Mouse (Mus musculus) liver, embryonic 14.5 days (tissue): ENCODE measurements around the gene Rreb1. TPM values are rescaled to one million over a fixed set of nuclear protein-coding genes. Genes with fewer than 3 reads are reported as not detected.

Experiments used
- ATAC-seq: fragments of 200-750 bp; cut with Nextera tagmentation; 2 replicates; pipeline ENCODE4 v1.8.0; 2017; ENCODE audit warnings: moderate number of reproducible peaks, mild to moderate bottlenecking, moderate library complexity; ENCODE audit not compliant: insufficient read depth
- DNase-seq, 3 experiments: peaks; one replicate each; pipeline ENCODE4 v3.0.0-alpha.2; 2012 to 2013; ENCODE audit warnings: low read depth in 3 of 3, low spot score in 3 of 3
- H3K27ac ChIP-seq: fragments of 300-500 bp; sonication (generic); 2 replicates; pipeline ENCODE4 v1.5.1; 2014; ENCODE audit warnings: moderate library complexity, mild to moderate bottlenecking, control low read depth, inconsistent platforms
- H3K27me3 ChIP-seq: fragments of 300-500 bp; sonication (generic); 2 replicates; pipeline ENCODE4 v1.6.1; 2014; ENCODE audit warnings: mild to moderate bottlenecking, low read length, moderate library complexity; ENCODE audit not compliant: control insufficient read depth, insufficient read depth
- H3K36me3 ChIP-seq: fragments of 300-500 bp; sonication (generic); replicated peaks from 2 replicates; pipeline ENCODE4 v1.6.1; 2014; ENCODE audit warnings: low read depth; ENCODE audit not compliant: control insufficient read depth, insufficient read depth
- H3K4me1 ChIP-seq, 2 experiments: fragments of 200-500 bp in 1 of 2; fragments of 300-500 bp in 1 of 2; sonication (generic) in 1 of 2; replicated peaks; 2 replicates each; pipeline ENCODE4 v1.6.1; 2012 to 2014; ENCODE audit warnings: antibody characterized with exemption in 1 of 2, inconsistent platforms in 1 of 2, low read length in 1 of 2; ENCODE audit not compliant: control insufficient read depth in 2 of 2, insufficient read depth in 2 of 2
- H3K4me2 ChIP-seq: fragments of 300-500 bp; sonication (generic); 2 replicates; pipeline ENCODE4 v1.6.1; 2014; ENCODE audit warnings: low read depth, mild to moderate bottlenecking, control low read depth, moderate library complexity
- H3K4me3 ChIP-seq, 2 experiments: fragments of 200-500 bp in 1 of 2; fragments of 300-500 bp in 1 of 2; sonication (generic) in 1 of 2; 2 replicates each; pipeline ENCODE4 v1.5.1; 2012 to 2014; ENCODE audit warnings: low read depth in 2 of 2, low read length in 2 of 2, mild to moderate bottlenecking in 2 of 2, control low read depth in 1 of 2, inconsistent platforms in 1 of 2, moderate library complexity in 1 of 2; ENCODE audit not compliant: insufficient read depth in 1 of 2
- H3K9ac ChIP-seq: fragments of 300-500 bp; sonication (generic); replicated peaks from 2 replicates; pipeline ENCODE4 v1.6.1; 2014; ENCODE audit warnings: mild to moderate bottlenecking, control low read depth, moderate library complexity
- H3K9me3 ChIP-seq: fragments of 300-500 bp; sonication (generic); 2 replicates; pipeline ENCODE4 v1.6.1; 2016; ENCODE audit warnings: low read length, mixed read lengths; ENCODE audit not compliant: control insufficient read depth
- CTCF ChIP-seq: IDR thresholded peaks from 2 replicates; pipeline ENCODE4 v1.5.1; 2016; ENCODE audit warnings: antibody characterized with exemption, low read depth, control low read depth
- EP300 ChIP-seq: IDR thresholded peaks from 2 replicates; pipeline ENCODE4 v1.6.1; 2016; ENCODE audit warnings: antibody characterized with exemption, low read depth
- WGBS: fragments of 180-500 bp; shearing (Covaris S2); extraction: QIAGEN DNeasy Blood & Tissue Kit; methylation state at CpG from one replicate; pipeline ENCODE4 v1.1.7; 2014; ENCODE audit not compliant: insufficient replicate concordance; 5-methylcytosine and 5-hydroxymethylcytosine counted together
- polyA plus RNA-seq, 2 experiments: library from polyadenylated mRNA; depleted of rRNA in 1 of 2; stranded (reverse) in 1 of 2; unstranded in 1 of 2; fragments of >200 nt; fragmentation: Nextera tagmentation in 1 of 2; extraction: Ambion mirVana in 1 of 2; gene quantifications; 2 replicates each; pipeline versions ENCODE4 v1.2.1 to v1.2.3; 2012 to 2014

Rreb1 gene
- polyA plus RNA-seq, 2 experiments = 5.4 TPM

DNA sequence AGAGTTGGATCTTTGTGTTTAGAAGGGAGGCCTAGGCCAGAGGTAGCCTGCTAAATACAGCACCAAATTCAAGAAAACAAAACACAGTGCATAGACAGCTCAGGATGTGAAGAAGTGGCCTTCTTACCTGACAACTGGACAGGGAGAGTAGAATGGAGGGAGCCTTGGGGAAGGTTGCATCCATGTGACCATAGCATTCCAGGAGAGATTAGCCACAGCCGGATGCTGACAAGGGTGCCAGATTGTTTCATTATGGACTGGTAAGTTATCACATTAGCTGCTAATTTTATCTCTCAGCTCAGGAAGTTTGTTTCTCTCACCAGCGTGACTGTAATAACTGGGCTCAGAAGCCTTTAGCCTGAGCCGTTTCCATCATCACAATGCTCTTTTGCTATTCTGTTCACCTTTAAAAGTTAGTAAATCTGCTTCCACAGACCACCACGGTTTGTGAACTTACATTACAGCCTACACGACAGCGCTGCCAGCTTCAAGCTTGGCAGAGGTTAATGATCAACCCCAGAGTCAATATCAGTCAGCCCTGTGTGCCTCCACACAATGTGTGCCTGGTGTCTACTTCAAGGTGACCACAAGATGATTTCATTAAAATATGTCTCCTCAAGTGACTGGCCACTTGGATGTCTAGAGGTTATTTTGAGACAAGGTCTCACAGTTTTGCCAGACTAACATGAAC is 117.5 kb downstream of the Rreb1 start:
- H3K9ac ChIP-seq = no peak overlapping the region
- H3K27me3 ChIP-seq = no peaks in the 10 kb centered on the region
- WGBS = 53% methylated on average over 6 of the region's 6 CpGs
- no peak overlapping the region for H3K4me3 ChIP-seq
- no peaks in the 10 kb centered on the region for H3K9me3 ChIP-seq
- ATAC-seq (0 out of 2 replicates have a peak, but pooled peaks have one; percentile 26), DNase-seq (no peak)
- peaks cover 3 to 8% of the 10 kb centered on the region in 2 experiments; a peak in 1 of 4 replicates for H3K4me1 ChIP-seq
- H3K36me3 ChIP-seq = peaks cover 56% of the 10 kb centered on the region
- no peak overlapping the region for H3K27ac ChIP-seq
- TF ChIP-seq CTCF (no peak), EP300 (no peak)
- no peak overlapping the region for H3K4me2 ChIP-seq

DNA sequence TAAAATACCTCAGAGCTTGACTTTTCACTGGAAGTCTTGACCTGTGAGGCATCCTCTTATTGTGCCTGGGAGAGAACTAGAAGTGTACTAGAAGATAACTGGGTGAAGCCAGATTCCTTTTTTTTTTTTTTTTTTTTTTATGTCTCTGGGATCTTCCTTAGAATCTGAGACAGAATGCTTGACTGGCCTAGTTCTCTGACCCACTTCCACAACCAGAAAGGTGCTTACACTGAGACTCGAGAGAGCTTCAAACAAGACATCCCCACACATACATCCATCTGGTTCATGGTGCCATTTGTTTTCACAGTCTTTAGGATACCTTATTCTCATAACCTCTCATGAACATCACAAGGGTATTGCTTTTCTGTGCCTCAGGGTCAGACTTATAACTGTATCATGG is 118.2 kb downstream of the Rreb1 start:
- ATAC-seq = no peak
- no peak overlapping the region for H3K4me3 ChIP-seq

DNA sequence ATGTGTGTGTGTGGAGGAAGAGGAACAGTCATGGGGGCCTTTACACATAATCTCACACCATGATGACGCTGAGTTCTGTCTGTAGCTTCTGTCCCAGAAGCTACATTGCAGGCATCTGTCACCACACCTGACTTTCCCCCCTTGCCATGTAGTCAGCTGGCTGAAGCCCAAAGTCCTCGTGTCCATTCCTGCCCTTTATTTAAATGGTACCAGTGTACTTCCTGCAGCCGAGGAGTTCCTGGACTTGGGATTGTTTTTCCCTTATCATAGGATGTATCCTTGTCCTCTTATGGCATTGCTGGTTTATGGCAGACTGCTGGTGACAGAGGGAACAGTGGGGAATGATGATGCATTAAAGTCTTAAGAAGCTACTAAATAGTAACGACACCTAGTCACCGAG is 120.6 kb downstream of the Rreb1 start:
- H3K9ac ChIP-seq = no peak overlapping the region
- no peak for ATAC-seq
- H3K4me3 ChIP-seq = no peak overlapping the region
- no peaks in the 10 kb centered on the region for H3K27me3 ChIP-seq
- peaks cover 3 to 8% of the 10 kb centered on the region in 2 experiments; a peak in 1 of 4 replicates for H3K4me1 ChIP-seq
- no peaks in the 10 kb centered on the region for H3K9me3 ChIP-seq
- H3K27ac ChIP-seq = no peak overlapping the region
- peaks cover 47% of the 10 kb centered on the region for H3K36me3 ChIP-seq
- no peak for DNase-seq
- WGBS = 75% methylated on average over 5 of the region's 5 CpGs
- TF ChIP-seq EP300 = no peak
- TF ChIP-seq CTCF = no peak
- H3K4me2 ChIP-seq = no peak overlapping the region

More for the DNA sequence above, 118.2 kb downstream of the Rreb1 start:
- no peaks in the 10 kb centered on the region for H3K9me3 ChIP-seq
- no peak overlapping the region for H3K9ac ChIP-seq
- H3K4me2 ChIP-seq = no peak overlapping the region
- DNase-seq = no peak
- peaks cover 3 to 8% of the 10 kb centered on the region in 2 experiments; a peak in 1 of 4 replicates for H3K4me1 ChIP-seq
- H3K36me3 ChIP-seq = peaks cover 60% of the 10 kb centered on the region
- H3K27me3 ChIP-seq = no peaks in the 10 kb centered on the region
- TF ChIP-seq EP300 (no peak), CTCF (no peak)
- WGBS = 76% methylated on average over 1 of the region's 1 CpGs
- no peak overlapping the region for H3K27ac ChIP-seq

DNA sequence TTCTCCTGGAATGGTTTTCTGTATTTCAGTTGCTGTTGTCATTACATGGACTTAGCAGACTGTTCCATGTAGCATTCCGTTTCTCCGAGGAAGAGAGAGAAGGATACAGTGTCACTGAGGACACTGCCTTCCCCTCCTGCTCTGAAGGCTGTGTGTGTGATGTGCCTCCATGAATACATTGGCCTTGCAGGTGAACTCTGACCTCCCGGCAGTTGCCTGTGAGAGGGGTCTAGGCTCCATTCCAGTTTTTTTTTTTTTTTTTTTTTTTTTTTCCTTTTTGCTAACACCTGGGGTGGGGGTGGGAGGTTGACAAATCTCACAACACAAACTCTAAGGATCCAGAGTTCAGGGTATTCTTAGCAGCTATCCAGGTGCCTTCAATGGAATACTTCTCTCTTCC is 124.8 kb downstream of the Rreb1 start:
- Histone ChIP-seq H3K27ac (no peak overlapping the region), H3K9me3 (no peaks in the 10 kb centered on the region), H3K27me3 (no peaks in the 10 kb centered on the region), H3K4me3 (no peak overlapping the region), H3K9ac (no peak overlapping the region), H3K4me1 (no peaks in the 10 kb centered on the region), H3K36me3 (peaks cover 36% of the 10 kb centered on the region), H3K4me2 (no peak overlapping the region)
- 0 out of 2 replicates have a peak, but pooled peaks have one; percentile 28 for ATAC-seq
- TF ChIP-seq CTCF (no peak), EP300 (no peak)
- 84% methylated on average over 3 of the region's 3 CpGs for WGBS
- DNase-seq = no peak

DNA sequence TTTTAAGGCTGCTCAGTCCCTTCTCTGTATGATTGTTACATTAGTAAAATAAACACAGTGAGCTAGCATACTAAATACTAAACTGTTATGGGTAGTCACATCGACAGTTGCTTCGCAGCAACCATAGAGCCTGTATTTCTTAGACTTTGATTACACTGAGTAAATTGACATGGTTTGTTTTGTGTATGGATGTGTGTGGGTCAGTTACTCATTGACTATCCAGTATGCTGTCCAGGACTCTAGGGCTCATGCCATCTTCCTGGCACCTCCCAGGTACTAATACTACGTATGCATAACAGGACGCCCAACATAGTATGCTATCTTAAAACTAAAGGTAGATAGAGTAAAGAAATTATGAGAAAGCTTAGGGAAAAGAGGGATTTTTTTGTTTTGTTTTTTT is 125.3 kb downstream of the Rreb1 start:
- Histone ChIP-seq H3K9ac (no peak overlapping the region), H3K4me2 (no peak overlapping the region), H3K4me3 (no peak overlapping the region), H3K36me3 (peaks cover 34% of the 10 kb centered on the region), H3K27ac (no peak overlapping the region), H3K4me1 (no peaks in the 10 kb centered on the region), H3K9me3 (no peaks in the 10 kb centered on the region), H3K27me3 (no peaks in the 10 kb centered on the region)
- WGBS = 75% methylated on average over 4 of the region's 4 CpGs
- TF ChIP-seq CTCF = no peak
- no peak for DNase-seq
- ATAC-seq = peak; percentile 50
